Mouse (Mus musculus): ENCODE measurements around the gene 9530077C05Rik. TPM values are rescaled to one million over a fixed set of nuclear protein-coding genes. Genes with fewer than 3 reads are reported as not detected.

The 9530077C05Rik gene
- polyA plus RNA-seq (2012; ENCODE audit: insufficient read depth, insufficient read length, missing spikeins), result 0.13 TPM in 1 of 2 replicates, not detected in the other

DNA sequence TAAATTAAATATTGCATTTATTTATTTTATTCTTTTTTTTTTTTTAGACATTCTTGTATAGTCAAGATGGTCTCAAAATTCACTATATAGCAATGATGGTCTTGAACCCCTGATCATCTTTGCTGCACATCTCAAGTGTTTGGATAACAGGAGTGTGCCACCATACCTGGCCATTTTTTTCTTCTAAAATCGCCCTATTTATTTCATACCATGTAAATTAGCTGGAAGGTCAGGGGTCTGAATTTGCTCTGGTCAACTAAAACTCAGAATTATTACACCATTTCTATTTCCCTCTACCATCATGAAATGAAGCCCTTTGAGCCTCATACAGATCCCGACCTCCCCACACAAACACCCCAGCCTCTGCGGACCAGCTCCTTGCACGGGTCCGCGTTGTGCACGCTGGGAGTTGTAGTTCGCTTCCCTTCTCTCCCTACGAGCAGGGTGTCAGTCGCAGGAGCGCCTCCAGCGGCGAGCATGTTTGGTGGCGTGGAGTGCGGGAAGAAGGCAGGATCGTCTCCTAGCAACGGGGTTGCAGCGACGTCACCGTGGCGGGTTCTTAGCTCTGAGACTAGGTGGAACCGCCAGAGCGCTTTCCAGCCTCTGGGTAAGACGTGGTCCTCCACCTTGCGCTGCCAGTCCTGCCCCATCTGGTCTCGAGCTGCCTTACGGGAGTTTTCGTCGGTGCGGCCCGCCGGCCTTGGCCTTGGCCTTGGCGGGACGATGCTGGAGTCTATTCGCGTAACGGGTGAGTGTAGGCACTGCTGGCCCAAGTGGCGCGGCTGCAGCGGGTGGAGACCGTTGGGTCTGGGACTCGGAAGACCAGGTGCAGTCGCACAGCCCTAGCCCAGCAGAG lies at the start of gene 9530077C05Rik:
9530077C05Rik (plus strand) TSS at position 512 of the 856 bp plus-strand sequence.
- Histone ChIP-seq H3K27ac (ENCODE audit: insufficient read depth, low read depth, low read length) (no peak within 1 kb of the TSS), H3K4me1 (ENCODE audit: control insufficient read depth, insufficient read depth, low read length) (peaks cover 2% of the 10 kb centered on the region; the same call in 1 of the 2 replicates), H3K4me3 (ENCODE audit: insufficient read depth, low read length) (peak within 1 kb of the TSS; percentile 62)
- peak; percentile 31; the same call in 1 of the 2 replicates for TF ChIP-seq CTCF (IDR thresholded peaks at IDR 0.05; ENCODE audit: low read depth, low read length)
- no peak for TF ChIP-seq POLR2A (IDR thresholded peaks at IDR 0.05; ENCODE audit: borderline replicate concordance, low read depth, low read length)

DNA sequence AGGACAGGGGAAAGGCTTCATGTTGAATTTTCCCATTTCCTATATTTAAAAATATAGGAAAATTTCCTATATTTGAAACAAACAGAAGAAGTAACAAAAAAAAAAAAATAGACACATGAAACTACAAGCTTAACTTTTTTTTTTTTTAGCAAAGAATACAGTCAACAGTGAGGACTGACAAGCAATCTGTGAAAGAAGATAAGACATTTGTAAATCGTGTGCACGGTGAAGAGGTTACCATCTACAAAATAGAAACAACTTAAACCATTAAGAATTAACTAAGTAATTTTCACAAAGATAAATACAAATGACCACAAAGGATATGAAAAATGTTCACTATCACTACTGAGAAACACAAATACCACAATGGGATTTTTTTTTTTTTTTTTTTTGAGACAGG lies 45.1 kb upstream of the 9530077C05Rik start:
- TF ChIP-seq POLR2A (IDR thresholded peaks at IDR 0.05; ENCODE audit: borderline replicate concordance, low read depth, low read length) (no peak), CTCF (IDR thresholded peaks at IDR 0.05; ENCODE audit: low read depth, low read length) (no peak)
- Histone ChIP-seq H3K27ac (ENCODE audit: insufficient read depth, low read depth, low read length) (no peak overlapping the region), H3K4me1 (ENCODE audit: control insufficient read depth, insufficient read depth, low read length) (peaks cover 33% of the 10 kb centered on the region), H3K4me3 (ENCODE audit: insufficient read depth, low read length) (no peak overlapping the region)

DNA sequence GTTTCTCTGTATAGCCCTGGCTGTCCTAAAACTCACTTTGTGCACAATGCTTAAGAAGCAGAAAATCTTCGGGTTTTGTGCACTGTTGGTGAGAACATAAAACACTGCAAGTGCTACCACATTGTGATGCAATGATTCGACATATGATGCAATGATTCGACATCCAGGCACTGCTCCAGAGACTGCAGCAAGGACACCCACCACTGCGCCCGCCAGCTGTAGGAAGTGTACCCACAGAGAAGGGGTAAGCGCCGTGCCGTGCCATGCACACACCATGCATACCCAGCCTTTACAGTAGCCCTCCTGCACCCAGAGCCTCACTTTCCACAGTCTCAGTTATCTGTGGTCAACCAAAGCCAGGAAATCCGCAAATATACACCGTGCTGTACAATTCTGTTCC lies 44.7 kb upstream of the 9530077C05Rik start:
- Histone ChIP-seq H3K4me1 (ENCODE audit: control insufficient read depth, insufficient read depth, low read length) (peaks cover 33% of the 10 kb centered on the region), H3K27ac (ENCODE audit: insufficient read depth, low read depth, low read length) (0 out of 2 replicates have a peak overlapping the region, but pooled peaks have one; percentile 24), H3K4me3 (ENCODE audit: insufficient read depth, low read length) (no peak overlapping the region)
- TF ChIP-seq CTCF (IDR thresholded peaks at IDR 0.05; ENCODE audit: low read depth, low read length) (no peak), POLR2A (IDR thresholded peaks at IDR 0.05; ENCODE audit: borderline replicate concordance, low read depth, low read length) (no peak)

DNA sequence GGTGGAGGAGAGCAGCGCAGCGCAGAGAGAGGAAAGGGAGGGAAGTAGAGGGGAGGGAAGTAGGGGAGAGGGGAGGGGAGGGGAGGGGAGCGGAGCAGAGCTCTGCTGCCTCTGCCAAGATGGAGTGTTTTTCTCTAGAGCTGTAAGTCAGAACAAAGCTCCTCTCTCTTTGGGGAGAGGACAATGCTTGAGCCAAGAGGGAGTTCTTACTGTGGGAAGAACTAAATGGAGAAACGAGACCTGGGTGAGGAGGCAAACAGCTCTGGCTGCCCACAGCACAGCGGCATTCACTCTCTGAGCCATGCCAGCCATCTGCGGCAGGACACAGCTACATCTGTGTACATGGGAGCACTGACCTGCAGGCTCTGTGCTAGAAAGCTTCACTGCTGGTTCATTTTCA lies 43.3 kb upstream of the 9530077C05Rik start:
- Histone ChIP-seq H3K4me1 (ENCODE audit: control insufficient read depth, insufficient read depth, low read length) (peaks cover 33% of the 10 kb centered on the region), H3K4me3 (ENCODE audit: insufficient read depth, low read length) (peak overlapping the region; percentile 1; the same call in 1 of the 2 replicates), H3K27ac (ENCODE audit: insufficient read depth, low read depth, low read length) (peak overlapping the region; percentile 67)
- no peak for TF ChIP-seq POLR2A (IDR thresholded peaks at IDR 0.05; ENCODE audit: borderline replicate concordance, low read depth, low read length)
- no peak for TF ChIP-seq CTCF (IDR thresholded peaks at IDR 0.05; ENCODE audit: low read depth, low read length)

DNA sequence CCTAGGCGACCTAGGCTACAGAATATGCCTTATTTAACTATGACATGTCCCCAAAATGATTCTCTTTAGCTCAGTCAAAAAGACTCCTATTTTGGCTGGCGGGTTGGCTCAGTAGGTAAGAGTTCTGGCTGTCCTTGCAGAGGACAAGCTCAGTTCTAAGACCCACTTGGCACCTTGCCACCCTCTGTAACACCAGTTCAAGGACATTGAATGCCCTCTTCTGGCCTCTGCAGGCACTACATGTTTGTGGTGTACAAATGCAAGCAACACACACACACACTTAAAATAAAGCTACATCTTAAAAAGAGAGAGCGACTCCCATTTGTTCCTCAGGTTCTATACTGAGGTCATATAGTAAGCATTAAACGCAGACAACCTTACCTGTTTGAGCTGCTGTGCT lies 38.6 kb upstream of the 9530077C05Rik start:
- no peak overlapping the region for H3K27ac ChIP-seq (ENCODE audit: insufficient read depth, low read depth, low read length)
- TF ChIP-seq POLR2A (IDR thresholded peaks at IDR 0.05; ENCODE audit: borderline replicate concordance, low read depth, low read length), result no peak
- TF ChIP-seq CTCF (IDR thresholded peaks at IDR 0.05; ENCODE audit: low read depth, low read length), result no peak
- H3K4me3 ChIP-seq (ENCODE audit: insufficient read depth, low read length), result no peak overlapping the region
- peaks cover 17% of the 10 kb centered on the region for H3K4me1 ChIP-seq (ENCODE audit: control insufficient read depth, insufficient read depth, low read length)

DNA sequence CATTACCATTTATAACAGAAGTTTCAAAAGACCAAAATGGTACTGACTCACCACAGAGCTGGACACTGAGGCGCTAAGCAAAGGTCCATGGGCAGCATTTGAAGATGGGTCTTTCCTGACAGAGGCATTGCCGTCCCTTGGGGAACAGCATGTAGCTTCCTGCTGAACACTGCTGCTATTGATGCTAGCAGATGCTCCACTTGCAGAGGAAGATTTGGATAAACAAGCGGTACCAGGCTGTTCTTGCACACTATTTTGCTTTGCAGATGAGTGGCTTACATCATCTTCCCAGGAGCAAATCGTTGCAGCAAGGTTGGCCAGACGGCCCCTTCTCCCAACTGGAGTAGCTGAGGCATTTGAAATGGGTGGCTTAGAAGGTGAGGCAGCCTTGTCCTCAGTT lies 35.2 kb upstream of the 9530077C05Rik start:
- Histone ChIP-seq H3K4me3 (ENCODE audit: insufficient read depth, low read length) (no peak overlapping the region), H3K4me1 (ENCODE audit: control insufficient read depth, insufficient read depth, low read length) (peaks cover under 1% of the 10 kb centered on the region; the same call in 1 of the 2 replicates), H3K27ac (ENCODE audit: insufficient read depth, low read depth, low read length) (no peak overlapping the region)
- TF ChIP-seq CTCF (IDR thresholded peaks at IDR 0.05; ENCODE audit: low read depth, low read length) (no peak), POLR2A (IDR thresholded peaks at IDR 0.05; ENCODE audit: borderline replicate concordance, low read depth, low read length) (no peak)

DNA sequence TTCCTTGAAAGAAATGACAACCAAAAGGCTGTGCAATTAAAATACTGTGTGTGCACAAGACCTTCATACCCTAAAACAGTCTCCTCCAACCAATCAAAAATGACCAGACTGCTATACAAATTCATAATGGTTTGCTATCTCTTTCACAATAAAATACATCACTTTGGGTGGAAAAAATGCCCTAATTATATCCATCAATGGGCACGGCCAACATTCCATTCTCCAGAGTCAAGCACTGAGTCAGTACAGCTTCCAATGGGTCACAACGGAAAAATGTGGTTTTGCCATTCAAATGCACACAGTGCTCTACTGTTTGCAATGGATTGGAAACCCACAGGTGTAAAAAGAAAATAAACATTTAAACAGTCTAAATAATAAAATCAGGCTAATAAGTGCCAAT lies 25.4 kb upstream of the 9530077C05Rik start:
- Histone ChIP-seq H3K4me1 (ENCODE audit: control insufficient read depth, insufficient read depth, low read length) (peaks cover 26% of the 10 kb centered on the region), H3K27ac (ENCODE audit: insufficient read depth, low read depth, low read length) (no peak overlapping the region), H3K4me3 (ENCODE audit: insufficient read depth, low read length) (no peak overlapping the region)
- no peak for TF ChIP-seq CTCF (IDR thresholded peaks at IDR 0.05; ENCODE audit: low read depth, low read length)
- TF ChIP-seq POLR2A (IDR thresholded peaks at IDR 0.05; ENCODE audit: borderline replicate concordance, low read depth, low read length), result no peak

DNA sequence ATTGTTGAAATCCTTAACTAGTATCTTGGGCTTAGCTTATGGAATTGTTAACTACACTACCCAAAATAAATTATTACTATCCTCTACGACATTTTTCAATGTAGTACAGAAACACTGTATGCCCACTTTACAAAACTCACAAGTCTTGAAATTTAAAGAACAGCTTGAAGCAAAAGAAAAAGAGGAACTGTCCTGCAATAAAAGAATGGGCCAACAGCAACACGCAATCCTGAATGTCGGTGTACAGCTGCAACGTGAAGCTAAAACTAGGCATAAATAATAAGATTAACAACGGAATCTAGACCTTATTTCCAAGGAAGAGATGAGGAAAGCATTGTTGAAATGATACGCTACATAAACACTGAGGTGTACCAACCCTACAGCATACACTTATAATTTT lies 23.4 kb upstream of the 9530077C05Rik start:
- H3K4me3 ChIP-seq (ENCODE audit: insufficient read depth, low read length), result peak overlapping the region; percentile 100
- peak overlapping the region; percentile 85 for H3K27ac ChIP-seq (ENCODE audit: insufficient read depth, low read depth, low read length)
- TF ChIP-seq POLR2A (IDR thresholded peaks at IDR 0.05; ENCODE audit: borderline replicate concordance, low read depth, low read length), result no peak
- TF ChIP-seq CTCF (IDR thresholded peaks at IDR 0.05; ENCODE audit: low read depth, low read length), result no peak
- H3K4me1 ChIP-seq (ENCODE audit: control insufficient read depth, insufficient read depth, low read length), result peaks cover 26% of the 10 kb centered on the region

DNA sequence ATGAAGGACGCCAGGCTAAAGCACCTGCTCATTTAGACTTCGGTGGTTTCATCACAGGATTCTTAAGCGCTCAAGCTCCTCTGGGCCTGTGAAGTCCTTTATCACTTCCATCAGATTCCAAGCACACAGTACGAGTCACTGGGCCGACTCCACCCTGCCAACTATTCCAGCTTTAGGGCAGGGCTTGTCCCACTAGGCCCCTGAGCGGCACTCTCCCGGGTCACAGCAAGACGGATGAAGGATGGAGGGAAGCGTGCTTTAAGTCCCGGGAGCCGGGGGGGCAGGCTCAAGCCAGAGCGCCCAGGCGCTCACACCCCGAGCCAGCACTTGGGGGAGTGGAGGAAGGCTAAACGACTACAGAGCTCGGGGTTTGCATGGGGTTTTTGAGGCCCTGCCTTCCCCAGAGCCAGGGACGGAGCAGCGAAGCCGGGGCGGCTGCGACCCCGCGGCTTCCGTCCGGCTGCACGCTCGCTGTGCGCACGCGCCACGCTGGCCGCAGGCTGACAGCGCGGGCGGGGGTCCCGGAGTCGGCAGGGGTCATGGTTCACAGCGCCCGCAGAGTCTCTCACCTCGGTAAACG lies 22.8 kb upstream of the 9530077C05Rik start:
- peak overlapping the region; percentile 100 for H3K4me3 ChIP-seq (ENCODE audit: insufficient read depth, low read length)
- TF ChIP-seq CTCF (IDR thresholded peaks at IDR 0.05; ENCODE audit: low read depth, low read length) (no peak), POLR2A (IDR thresholded peaks at IDR 0.05; ENCODE audit: borderline replicate concordance, low read depth, low read length) (no peak)
- H3K4me1 ChIP-seq (ENCODE audit: control insufficient read depth, insufficient read depth, low read length), result peaks cover 26% of the 10 kb centered on the region
- peak overlapping the region; percentile 85 for H3K27ac ChIP-seq (ENCODE audit: insufficient read depth, low read depth, low read length)

DNA sequence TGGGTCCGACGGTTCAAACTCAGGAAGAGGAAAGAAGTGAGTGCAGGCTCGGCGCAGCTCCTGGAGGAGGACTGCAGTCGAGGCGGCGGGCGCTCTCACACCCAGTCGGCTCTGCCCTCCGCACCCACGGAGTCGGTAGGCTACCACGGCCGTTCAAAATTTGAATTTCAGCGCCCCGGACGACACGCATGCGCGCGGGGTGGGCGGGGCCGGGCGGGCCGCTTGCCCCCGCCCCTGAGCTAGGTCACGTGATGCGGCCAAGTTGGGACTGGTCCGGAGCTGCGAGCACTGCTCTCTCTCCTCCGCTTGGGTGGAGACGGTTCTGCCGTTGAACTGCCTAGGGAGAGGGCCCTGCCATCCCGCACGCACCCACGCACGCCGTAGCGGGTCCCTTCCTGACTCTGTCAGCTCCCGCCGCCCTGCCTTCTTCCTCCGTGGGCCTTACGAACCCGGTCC lies 22.3 kb upstream of the 9530077C05Rik start, which contains the start of gene Anln:
Anln (minus strand) TSS at position 168 of the 456 bp plus-strand sequence.
- Histone ChIP-seq H3K4me3 (ENCODE audit: insufficient read depth, low read length) (peak within 1 kb of the TSS; percentile 100), H3K27ac (ENCODE audit: insufficient read depth, low read depth, low read length) (peak within 1 kb of the TSS; percentile 89), H3K4me1 (ENCODE audit: control insufficient read depth, insufficient read depth, low read length) (peaks cover 26% of the 10 kb centered on the region)
- TF ChIP-seq POLR2A (IDR thresholded peaks at IDR 0.05; ENCODE audit: borderline replicate concordance, low read depth, low read length), result peak; percentile 56; the same call in 1 of the 2 replicates
- TF ChIP-seq CTCF (IDR thresholded peaks at IDR 0.05; ENCODE audit: low read depth, low read length), result no peak
